Mouse (Mus musculus) adrenal gland, adult 18-20 months (tissue): ENCODE results near the gene Atp6v0a4. TPM values are rescaled to one million over a fixed set of nuclear protein-coding genes. Genes with fewer than 3 reads are reported as not detected.

Experiments used
- DNase-seq, 2 experiments: peaks; one replicate each; pipeline ENCODE4 v3.0.0; 2021 to 2022; ENCODE audit warnings: low spot score in 2 of 2
- total RNA-seq, 2 experiments: library from RNA; stranded (reverse); gene quantifications; 1 replicate in 1 of 2; 2 replicates in 1 of 2; pipeline ENCODE4 v1.2.3; 2021

The Atp6v0a4 gene
- total RNA-seq, 2 experiments from 2014 or later = 0.86 to 2.0 TPM

- no peak for DNase-seq
These were observed 101.1 kb downstream of the Atp6v0a4 start for GRCm38 (mm10) chr6:38023284-38023683.

- no peak for DNase-seq
These were observed 103.0 kb downstream of the Atp6v0a4 start for GRCm38 (mm10) chr6:38021406-38021805.

GRCm38 (mm10) chr6:38012829-38013228 lies 111.6 kb downstream of the Atp6v0a4 start:
- no peak for DNase-seq

- peak; percentile 32 to 47 for DNase-seq
These were observed 116.9 kb downstream of the Atp6v0a4 start for GRCm38 (mm10) chr6:38007459-38007858.

Other genes with a start within 250 kb of the Atp6v0a4 start
- gene Svopl, start 77.6 kb downstream of the Atp6v0a4 start, total RNA-seq = 1 to 10 TPM in 1 of 2 experiments, under 1 TPM in 1; 0.96 to 1.7 TPM
- gene Tmem213, start 15.3 kb downstream of the Atp6v0a4 start, total RNA-seq = not detected
- gene D630045J12Rik, start 129.4 kb upstream of the Atp6v0a4 start, total RNA-seq = 1 to 10 TPM; 2.6 to 3.1 TPM
- gene Zc3hav1l, start 174.7 kb upstream of the Atp6v0a4 start, total RNA-seq = 1 to 10 TPM; 2.1 to 2.8 TPM
- gene Zc3hav1, start 230.0 kb upstream of the Atp6v0a4 start, total RNA-seq = 10 to 100 TPM; 50.6 to 65.0 TPM